Mouse (Mus musculus) right cerebral cortex, adult 18-20 months (tissue): Measurements from ENCODE around the gene Gm6583.

ENCODE experiments used
- DNase-seq: peaks from one replicate; pipeline ENCODE4 v3.0.0; 2022; ENCODE audit warnings: mixed read lengths

The Gm6583 gene

DNA sequence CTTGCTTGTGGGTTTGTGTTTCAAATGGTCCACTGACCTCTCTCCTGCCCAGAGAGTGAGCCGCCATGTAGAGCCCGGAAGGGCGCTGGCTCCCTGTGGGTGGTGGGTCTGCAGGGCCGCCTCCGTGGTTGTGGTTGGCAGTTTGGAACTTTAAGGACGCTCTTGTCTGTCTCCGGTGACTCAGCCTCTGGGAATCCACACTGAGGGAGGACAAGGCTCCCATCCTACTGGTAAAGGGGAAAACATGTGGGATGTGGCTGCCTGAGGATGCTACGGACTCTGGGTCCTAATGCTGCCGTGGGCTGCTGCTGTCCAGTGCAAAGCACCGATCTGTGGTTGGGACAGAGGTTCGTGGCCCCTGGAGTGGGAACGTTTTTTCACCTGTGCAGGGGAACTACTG is 12.1 kb upstream of the Gm6583 start:
- DNase-seq: peak; percentile 62

DNA sequence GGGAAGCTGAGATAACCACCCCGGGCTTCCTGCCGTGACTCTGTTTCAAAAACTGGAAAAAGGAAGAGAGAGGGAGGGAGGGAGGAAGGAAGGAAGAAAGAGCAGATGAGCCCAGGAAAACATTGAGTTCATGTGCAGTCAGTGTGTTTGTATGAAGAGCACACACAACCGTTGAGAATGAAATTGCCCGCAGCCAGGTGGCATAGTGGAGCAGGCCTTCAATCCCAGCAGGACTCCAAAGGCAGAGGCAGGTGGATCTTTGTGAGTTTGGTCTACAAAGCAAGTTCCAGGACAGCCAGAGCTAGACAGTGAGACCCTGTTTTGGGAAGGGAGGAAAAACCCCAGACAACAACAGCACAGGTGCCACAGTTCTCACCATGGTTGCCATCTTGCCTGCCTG is 11.5 kb upstream of the Gm6583 start:
- no peak for DNase-seq

DNA sequence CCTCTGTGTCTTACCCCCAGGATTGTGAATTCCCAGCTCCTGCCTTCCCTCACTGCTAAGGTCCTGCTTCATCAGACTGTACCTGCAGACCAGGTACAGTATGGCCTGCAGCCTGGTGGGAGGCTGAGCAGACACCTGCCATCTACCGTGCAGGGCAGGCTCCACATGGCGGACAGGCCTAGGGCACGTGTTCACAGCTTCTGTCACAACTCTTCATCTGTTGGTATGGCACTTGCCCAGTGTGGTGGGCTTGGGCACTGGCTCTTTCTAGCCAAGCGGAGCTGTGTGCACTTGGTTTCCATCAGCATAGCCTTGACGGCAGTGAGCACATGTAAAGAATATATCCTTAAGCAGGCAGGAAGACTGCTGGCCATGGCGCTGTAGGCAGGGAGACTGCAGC is 11.0 kb upstream of the Gm6583 start:
- no peak for DNase-seq

DNA sequence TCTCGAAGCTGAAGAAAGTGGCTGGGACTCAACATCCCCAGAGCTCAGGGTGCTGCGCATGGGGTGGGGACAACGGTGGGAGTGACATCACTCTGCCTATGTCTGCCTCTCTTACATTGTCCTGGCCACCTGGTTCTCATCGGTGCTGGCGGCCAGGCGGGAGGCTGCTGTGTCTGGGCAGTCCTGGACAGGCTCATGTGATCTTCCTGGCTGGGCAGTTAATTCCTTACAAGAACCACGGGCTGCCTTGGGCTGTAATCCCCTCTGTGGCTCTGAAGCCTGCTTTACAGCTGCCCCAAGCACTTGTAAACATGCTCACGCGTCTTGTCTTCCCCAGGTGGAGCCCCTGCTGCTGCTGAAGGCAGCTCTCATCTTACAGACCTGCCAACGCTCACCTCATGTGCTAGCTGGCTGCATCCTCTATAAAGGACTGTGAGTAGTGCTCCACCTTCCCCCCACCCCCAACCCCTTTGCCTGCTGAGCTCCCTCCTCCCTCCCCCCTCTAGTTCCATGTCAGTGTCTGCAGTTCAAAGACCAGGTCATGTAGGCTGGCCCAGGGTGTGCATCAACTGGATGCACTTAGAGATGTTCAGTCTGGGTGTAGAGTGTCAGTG is 8.5 kb upstream of the Gm6583 start:
- no peak for DNase-seq

DNA sequence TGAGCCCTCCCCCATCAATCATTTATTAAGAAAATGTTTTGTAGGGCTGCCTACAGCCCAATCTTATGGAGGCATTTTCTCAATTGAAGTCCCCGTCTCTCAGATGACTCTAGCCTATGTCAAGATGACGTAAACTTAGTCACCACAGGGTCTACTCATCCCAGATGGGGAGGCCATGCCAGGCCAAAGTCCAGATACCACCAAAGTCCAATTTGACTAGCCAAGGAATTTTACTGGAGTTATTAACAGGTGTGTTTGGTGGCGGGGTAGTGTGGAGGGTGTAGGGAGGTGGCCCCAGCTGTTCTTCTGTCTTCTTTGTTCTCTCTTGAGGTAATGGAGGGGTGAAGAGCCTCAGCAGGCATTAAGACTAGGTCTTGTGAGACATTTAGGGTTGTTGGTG is 4.2 kb upstream of the Gm6583 start:
- DNase-seq: no peak

DNA sequence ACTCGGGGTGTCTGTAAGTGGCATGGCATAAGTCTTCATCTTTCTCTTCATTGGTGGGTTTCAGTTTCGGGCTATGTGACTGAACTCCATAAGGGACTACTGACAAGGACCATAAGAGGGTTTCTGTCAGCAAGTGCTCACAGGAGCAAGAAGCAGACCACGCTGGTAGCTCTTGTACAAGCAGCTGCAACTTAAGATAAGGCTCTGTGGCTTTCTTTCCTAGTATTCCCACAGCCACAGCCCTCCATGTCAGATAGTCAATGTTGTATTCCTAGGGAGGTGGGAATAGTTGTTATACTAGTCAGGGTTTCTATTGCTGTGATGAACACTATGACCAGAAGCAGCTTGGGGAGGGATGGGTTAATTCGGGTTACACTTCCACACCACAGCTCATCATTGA is 3.7 kb upstream of the Gm6583 start:
- DNase-seq: no peak

DNA sequence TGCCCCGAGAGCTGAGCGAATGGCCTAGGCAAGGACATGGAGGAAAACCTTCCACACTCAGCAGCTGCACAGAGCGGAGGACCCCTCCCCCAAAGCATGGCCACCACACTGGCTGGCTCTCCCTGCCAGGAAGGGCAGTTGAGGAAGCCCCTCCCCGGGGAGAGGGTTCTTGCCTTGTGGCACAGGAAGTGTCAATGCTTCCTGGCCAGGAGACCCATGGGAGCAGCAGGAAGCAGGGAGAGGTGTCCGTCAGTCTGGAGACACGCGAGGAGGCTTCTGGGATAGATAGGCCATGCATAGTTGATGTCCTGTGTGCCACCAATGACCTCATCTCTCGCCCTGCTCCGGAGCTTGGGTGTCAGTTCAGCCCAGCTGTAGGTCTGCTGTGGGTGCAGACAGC is 489 bp upstream of the Gm6583 start:
- DNase-seq: no peak

DNA sequence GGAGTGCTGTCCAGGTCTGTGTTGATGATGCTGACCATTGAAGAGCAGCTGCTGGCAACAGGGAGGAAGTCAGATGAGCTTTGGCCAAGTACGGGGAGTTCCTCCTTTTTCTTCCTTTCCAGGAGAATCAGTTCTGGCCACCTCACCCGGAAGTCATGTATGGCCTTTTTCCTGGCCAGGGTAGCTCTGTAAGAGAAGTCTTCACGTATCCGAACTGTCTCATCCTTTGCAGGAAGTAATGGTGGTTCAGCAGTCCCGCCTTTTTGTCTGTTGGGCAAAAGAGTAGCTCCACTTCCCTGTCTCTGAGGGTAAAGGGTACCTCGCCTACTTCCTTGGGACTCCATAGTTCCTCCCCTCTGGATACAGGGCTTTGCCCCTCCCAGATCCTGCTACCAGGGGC is 340 bp downstream of the Gm6583 start:
- no peak for DNase-seq

DNA sequence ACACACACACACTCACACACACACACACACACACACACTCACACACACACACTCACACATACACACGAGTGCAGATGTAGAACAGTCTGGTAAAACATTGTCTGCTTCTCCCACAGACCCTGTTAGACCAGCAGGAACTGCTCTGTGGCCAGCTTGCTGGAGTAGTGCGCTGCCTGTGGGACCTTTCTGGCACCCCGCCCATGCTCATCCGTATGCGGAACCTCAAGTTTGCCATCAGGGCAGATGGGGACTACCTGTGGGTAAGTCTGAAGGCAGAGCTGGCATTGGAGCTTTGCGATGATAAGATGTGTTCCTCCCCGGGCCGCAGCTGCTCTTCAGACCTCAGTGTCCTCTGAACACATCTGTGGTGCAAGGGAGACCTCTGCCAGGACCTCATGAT is 6.7 kb downstream of the Gm6583 start:
- no peak for DNase-seq

DNA sequence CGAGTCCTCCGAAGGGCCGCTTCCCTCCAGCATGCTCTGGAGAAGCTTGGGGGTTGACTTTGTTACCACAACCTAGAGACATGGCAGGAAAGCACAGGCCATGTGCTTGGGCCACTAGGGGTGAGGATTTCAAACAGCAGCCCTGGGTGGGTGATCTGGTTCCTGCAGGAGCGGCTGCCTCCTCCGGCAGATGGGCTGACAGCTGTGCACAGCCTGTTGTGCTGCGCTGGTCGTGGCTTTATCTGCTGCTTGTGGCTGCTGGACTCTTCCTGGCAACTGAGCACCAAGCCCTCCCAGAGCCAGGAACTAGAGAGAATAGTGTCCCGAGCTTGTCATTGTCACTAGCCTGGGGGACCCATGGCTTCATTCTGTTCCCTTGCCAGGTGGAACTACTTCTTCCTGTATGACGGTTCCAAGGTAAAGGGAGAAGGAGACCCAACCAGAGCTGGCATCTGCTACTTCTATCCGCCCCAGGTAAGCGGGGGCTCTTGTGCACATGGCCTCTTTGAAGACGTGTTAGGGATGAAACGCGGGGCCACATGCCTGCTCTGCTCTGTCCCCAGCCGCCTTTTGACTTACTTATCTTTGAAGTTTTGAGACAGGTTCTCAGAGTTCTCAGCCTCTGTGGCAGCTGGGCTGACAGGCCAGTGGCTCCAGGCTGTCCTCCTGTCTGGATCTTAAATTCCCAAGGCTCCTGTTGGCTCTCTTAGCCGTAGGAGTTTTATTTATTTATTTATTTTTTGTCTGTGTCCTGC is 9.4 kb downstream of the Gm6583 start:
- DNase-seq: no peak

DNA sequence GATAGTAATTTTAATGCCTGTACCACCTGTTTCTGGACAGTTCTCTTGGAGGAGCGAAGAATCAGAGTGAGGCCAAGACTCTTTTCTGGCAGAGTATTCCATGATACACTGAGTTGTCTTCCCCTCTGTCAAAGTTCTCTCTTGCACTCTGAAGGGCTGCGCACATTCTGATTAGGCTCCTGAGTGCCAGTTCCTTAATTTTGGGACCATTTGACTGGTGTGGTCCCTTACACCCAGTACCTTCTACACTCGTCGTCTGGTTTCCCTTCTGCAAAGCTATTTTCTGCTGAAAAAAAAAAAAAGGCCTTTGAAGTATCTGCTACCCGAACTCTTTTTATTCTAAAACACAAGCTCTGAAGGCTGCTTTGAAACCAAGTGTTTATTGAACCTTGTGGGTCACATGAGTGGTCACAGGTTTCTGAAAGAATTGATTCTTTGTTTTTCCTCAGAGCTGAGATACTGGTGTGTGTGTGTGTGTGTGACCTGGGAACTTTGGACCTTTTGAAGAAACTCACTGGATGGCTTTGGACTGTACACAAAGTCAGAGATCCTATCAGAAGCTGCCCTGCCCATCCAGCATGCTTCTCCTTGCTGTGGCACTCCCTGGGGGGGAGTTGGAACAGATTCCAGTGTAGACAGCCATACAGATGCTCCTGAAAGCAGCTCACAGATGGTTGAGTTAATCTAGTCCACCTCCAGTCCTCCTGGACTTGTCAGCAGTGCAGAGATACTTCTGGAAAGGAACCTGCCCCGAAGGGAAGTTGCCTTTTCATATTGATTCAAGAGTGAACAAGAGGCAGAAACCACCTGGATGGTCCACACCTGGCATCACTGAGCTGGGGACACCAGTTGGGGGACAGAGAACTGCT is 11.5 kb downstream of the Gm6583 start:
- DNase-seq: peak; percentile 79

DNA sequence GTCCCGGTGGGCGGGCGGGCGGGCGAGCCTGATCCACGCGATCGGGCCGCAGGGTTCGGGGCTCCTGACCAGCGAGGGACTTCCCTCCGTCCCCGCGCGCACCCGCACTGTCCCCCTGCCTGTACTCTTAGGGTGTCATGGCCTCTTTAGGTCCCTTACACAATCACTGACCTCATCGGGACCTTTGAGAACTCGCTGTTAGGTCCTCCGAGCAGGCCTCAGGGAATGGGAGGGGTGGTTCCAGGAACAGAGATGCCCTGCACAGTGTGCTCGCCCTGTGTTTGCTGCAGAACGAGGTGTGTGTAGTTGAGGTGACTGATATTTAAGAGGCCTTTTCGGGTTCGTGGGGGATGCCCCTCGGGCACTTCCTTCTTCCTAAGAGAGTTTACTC is 12.6 kb downstream of the Gm6583 start:
- DNase-seq: no peak

DNA sequence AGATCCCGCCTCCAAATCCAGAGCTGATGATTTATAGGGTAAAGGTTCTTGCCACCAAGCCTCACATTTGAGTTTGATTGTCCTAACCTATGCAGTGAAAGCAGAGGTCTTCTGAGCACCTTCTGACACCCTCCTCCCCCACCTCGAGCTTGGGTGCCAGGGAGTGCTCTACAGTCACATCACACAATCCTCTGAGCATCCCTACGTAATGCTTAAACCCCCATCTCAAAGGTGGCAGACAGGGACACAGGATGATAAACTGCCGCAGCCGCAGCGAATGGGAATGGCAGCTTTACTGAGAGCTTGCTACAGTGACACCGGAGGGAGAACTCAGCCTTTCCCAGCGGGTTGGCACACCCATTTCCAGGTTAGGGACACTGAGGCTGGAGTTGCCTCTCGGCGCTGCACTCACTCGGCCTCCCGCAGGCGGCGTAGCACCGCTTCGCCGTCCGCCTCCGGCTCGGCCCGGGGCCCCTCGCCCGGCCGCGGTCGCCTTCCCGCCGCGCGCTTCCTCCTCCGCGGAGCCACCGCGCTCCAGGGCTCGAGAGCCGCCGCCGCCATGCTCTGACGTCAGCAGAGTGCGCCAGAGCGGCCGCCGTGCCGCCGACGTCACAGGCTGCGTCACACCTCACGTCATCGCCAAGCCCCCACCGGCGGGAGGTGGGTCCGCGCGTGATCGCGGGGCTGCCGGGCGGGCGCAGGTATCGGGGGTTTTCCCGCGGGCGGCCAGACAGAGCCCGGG is 13.2 kb downstream of the Gm6583 start, which contains the start of the genes Srrd and Hps4:
Srrd (minus strand) TSS at position 578 of the 742 bp plus-strand sequence.
Hps4 (plus strand) TSS at position 621 of the 742 bp plus-strand sequence.
- peak; percentile 92 for DNase-seq

DNA sequence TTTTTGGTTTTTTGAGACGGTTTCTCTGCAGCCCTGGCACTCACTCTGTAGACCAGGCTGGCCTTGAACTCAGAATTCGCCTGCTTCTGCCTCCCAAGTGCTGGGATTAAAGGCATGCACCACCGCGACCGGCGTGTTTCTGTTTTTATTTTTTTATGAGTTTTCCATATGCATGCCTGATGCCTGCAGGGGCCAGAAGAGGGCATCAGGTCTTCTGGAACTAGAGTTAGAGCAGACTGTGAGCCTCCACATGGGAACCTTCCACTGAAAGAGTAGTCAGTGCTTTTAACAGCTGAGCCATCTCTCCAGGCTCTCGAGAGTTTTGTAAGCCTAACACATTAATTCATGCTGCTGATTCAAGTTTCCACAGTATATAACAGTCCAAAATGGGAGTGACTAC is 16.6 kb downstream of the Gm6583 start:
- DNase-seq: no peak

DNA sequence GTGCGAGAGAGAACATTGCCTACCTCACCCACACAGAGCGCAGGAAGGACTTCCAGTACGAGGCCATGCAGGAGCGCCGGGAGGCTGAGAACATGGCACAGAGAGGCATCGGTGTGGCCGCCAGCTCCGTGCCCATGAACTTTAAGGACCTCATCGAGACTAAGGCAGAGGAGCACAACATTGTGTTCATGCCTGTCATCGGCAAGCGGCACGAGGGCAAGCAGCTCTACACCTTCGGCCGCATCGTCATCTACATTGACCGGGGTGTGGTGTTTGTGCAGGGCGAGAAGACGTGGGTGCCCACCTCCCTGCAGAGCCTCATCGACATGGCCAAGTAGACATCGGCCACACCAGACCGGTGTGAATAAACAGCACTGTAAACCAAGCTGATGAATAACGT is 18.8 kb downstream of the Gm6583 start:
- no peak for DNase-seq

DNA sequence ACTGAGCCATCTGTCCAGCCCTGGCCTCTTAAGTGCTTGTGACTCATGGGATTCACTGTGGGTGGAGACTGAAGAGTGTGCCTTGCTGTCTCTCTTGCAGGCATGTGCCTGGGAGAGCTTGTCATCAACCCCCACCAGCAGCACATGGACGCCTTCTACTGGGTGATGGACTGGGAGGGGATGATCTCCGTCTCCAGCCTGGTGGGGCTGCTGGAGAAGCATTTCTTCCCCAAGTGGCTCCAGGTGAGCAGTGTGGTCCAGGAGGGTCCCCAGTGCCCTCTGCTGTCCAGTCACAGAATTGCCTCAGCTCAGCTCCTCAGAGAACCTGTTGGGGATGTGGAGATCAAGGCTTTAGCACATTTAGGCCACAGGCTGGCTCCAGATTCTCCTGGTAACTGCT is 20.4 kb downstream of the Gm6583 start:
- DNase-seq: peak; percentile 48

DNA sequence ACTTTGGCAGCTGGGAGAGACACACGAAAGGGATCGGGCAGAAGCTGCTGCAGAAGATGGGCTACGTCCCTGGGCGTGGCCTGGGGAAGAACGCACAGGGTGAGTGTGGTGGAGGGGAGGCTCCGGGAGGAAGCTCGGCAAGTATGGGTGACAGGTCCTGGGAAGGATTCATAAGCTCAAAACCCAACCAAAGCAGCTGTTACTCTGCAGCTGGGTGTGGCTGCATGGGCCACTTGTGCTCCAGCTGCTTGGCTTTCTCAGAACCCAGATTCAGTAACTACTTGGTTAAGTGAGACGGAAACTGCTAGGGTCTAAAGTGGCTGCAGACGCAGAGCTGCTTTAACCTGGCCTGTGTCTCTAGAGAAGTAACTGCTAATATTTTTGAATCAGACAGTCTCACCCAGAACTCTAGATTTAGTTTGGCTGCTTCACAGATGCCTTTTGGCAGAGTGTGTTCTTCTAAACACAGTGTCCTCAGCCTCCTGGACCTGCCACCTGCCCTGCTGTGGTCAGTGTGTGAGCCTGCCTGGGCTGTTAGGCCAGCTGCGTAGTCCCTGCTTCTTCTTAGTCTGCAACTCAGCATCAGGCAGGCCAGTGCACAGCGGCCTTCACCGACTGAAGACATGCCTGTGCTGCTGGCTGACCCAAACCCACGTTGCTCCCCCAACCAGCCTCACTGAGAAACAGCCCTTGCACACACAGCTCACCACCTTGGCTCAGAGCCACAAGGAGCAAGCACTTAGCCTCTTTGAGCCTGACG is 25.8 kb downstream of the Gm6583 start:
- no peak for DNase-seq

DNA sequence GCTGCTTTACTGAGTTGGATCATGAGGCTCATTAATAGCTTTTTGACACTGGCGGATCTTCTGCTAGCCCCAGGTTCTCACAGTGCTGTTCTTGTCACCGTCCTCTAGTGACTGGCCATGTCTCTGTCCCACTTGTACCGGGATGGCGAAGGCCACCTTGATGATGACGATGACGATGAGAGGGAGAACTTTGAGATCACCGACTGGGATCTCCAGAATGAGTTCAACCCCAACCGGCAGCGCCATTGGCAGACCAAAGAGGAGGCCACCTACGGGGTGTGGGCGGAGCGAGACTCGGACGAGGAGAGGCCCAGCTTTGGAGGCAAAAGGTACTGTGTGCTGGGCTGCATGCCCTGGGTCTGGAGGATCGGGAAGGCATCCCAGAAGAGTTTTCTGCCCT is 28.0 kb downstream of the Gm6583 start:
- no peak for DNase-seq

DNA sequence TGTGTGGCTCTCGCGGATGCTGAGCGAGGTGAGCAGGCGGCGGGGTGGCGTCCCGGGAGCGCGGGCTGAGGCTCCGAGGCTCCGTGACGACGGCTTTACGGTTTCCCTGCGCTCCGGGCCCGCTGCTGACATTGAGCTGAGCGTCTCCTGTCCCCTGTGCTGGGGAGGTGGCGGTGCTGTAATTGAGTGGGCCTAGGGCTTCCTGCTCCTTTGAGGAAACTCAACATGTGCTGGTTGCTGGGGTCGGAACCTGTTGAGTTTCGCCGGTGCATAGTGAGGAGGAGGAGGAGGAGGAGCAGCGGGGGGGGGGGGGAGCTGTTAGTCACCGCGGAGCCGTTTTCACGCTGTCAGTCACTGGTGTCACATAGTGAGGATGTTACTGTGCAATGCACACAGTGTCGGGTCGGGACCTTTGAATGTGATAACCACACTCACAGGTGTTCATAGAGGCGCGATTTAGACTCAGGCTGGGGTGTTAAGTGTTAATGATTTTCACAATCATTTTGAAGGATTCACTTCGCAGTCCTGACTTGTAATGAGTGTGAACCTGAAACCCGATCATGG is 29.3 kb downstream of the Gm6583 start:
- no peak for DNase-seq

DNA sequence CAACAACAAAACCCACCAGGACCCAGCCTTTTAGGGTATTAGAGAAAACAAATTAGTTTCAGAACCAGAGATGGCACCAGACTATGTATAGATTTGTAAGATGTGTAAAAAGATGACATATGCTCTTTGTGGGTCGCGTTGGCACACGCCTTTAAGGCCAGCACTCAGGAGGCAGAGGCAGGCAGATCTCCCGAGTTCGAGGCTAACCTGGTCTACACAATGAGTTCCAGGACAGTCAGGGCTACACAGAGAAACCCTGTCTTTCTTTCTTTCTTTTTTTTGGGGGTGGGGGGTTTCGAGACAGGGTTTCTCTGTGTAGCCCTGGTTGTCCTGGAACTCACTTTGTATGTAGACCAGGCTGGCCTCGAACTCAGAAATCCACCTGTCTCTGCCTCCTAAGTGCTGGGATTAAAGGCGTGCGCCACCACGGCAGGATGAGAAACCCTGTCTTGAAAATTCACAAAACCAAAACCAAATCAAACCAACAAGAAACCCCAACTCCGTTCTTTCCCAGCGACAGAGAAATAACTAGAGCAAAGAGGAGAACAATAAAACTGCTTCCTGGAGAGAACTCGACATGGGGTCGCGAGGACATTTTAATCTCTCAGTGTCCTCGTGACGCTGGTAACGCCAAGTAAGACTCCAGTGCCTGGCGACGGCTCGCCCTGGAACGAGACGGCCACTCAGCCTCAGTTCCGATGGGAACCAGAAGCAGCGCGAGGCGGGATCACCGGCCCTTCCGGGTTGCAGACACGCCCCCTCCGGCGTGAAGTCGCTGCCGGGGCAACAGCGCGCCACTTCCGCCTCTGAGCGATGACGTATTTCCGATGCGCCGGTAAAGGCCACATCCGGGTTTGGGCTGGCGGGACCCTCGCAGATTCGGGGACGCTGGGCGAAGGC is 30.0 kb downstream of the Gm6583 start, which contains the start of gene Tfip11:
Tfip11 (plus strand) TSS at position 813 of the 900 bp plus-strand sequence.
- peak; percentile 97 for DNase-seq
